Mouse (Mus musculus): ENCODE results near the gene Pigo.

DNA sequence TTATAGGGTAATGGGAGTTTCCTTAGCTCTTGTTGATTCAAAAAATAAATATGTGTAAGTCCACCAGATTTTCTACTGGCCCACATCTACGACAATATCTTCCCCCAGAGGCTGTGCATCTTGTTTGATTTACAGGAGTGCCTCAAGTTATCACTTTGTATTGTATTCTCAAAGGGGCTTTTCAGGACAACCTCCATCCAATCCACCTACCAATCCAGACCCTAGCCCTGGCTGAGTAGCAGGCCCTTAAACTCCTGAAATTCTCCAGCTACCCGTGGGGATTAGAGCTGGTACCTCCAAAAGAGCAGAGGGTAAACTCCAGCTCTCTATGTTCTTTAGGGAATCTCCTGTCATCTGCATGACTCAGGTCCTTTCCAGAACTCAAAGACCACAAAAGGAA lies 27.6 kb downstream of the Pigo start:
- TF ChIP-seq POLR2A (IDR thresholded peaks at IDR 0.05; ENCODE audit: insufficient read depth, low read length) (no peak), CTCF (IDR thresholded peaks at IDR 0.05; ENCODE audit: low read depth, low read length) (no peak), EP300 (IDR thresholded peaks at IDR 0.05; ENCODE audit: insufficient read depth, low read depth, low read length) (no peak)
